Mouse (Mus musculus) kidney, adult 11 months (tissue): ENCODE results near the gene Dnm3.
A peak's percentile ranks its signal among the peaks of the same experiment; 100 is the strongest.

Source experiments
- DNase-seq: peaks from one replicate; pipeline ENCODE4 v3.0.0; 2022

Gene Dnm3

GRCm38 (mm10) chr1:162053186-162053585, 424.6 kb downstream of the Dnm3 start:
- no peak for DNase-seq

- DNase-seq = no peak
These were observed 425.1 kb downstream of the Dnm3 start for GRCm38 (mm10) chr1:162052755-162053154.

- DNase-seq = no peak
These were observed 425.7 kb downstream of the Dnm3 start for GRCm38 (mm10) chr1:162052138-162052537.

GRCm38 (mm10) chr1:162051710-162052109, 426.1 kb downstream of the Dnm3 start:
- no peak for DNase-seq

- DNase-seq = no peak
These were observed 430.2 kb downstream of the Dnm3 start for GRCm38 (mm10) chr1:162047673-162048072.

- DNase-seq = no peak
These were observed 433.8 kb downstream of the Dnm3 start for GRCm38 (mm10) chr1:162043788-162044717.

- DNase-seq = no peak
These were observed 434.6 kb downstream of the Dnm3 start for GRCm38 (mm10) chr1:162043216-162043615.

GRCm38 (mm10) chr1:162042384-162042783, 435.4 kb downstream of the Dnm3 start:
- DNase-seq = no peak

- no peak for DNase-seq
These were observed 437.2 kb downstream of the Dnm3 start for GRCm38 (mm10) chr1:162040490-162041274.

GRCm38 (mm10) chr1:162039808-162040207, 438.0 kb downstream of the Dnm3 start:
- DNase-seq = peak; percentile 37

- DNase-seq = no peak
These were observed 438.7 kb downstream of the Dnm3 start for GRCm38 (mm10) chr1:162039011-162039595.

- no peak for DNase-seq
These were observed 439.4 kb downstream of the Dnm3 start for GRCm38 (mm10) chr1:162038431-162038830.

GRCm38 (mm10) chr1:162037968-162038421, 439.8 kb downstream of the Dnm3 start:
- peak; percentile 66 for DNase-seq

- no peak for DNase-seq
These were observed 440.6 kb downstream of the Dnm3 start for GRCm38 (mm10) chr1:162037185-162037765.

GRCm38 (mm10) chr1:162036461-162036835, 441.4 kb downstream of the Dnm3 start:
- DNase-seq = no peak

GRCm38 (mm10) chr1:162035800-162036460, 441.9 kb downstream of the Dnm3 start:
- DNase-seq = no peak

GRCm38 (mm10) chr1:162023681-162024270, 454.1 kb downstream of the Dnm3 start:
- DNase-seq = no peak

GRCm38 (mm10) chr1:162020766-162021165, 457.1 kb downstream of the Dnm3 start:
- DNase-seq = no peak

- DNase-seq = no peak
These were observed 457.5 kb downstream of the Dnm3 start for GRCm38 (mm10) chr1:162020303-162020731.

GRCm38 (mm10) chr1:162018601-162018977, 459.2 kb downstream of the Dnm3 start:
- no peak for DNase-seq

- DNase-seq = no peak
These were observed 459.7 kb downstream of the Dnm3 start for GRCm38 (mm10) chr1:162017975-162018600.
